8 mouse cellular contexts compared by ENCODE assay signal in genomic region chr8:84990349-84990748, GRCm38 (mm10). TPM values are rescaled to one million over a fixed set of nuclear protein-coding genes. Genes with fewer than 3 reads are reported as not detected.
DNase-seq lines count a peak whose midpoint lies in the region; ATAC-seq and TF ChIP-seq lines count a peak whose summit lies in the region.

TSS of gene Hook2 (plus strand) at chr8:84990603.

- peak; percentile 99 for TF ChIP-seq CTCF in bone marrow, adult 2 months (IDR thresholded peaks at IDR 0.05; ENCODE audit: control insufficient read depth, insufficient read depth, low read length)

- peaks cover 13% of the 10 kb centered on the region; the same call in 1 of the 2 replicates for H3K27me3 ChIP-seq in embryonic facial prominence, embryonic 15.5 days
- peaks cover 7% of the 10 kb centered on the region; the same call in 1 of the 2 replicates for H3K27me3 ChIP-seq in kidney, embryonic 14.5 days (ENCODE audit: control insufficient read depth, insufficient read depth, low read length)
- H3K27me3 ChIP-seq in limb, embryonic 15.5 days: peaks cover 15% of the 10 kb centered on the region

- peak within 1 kb of the TSS; percentile 92 for H3K4me2 ChIP-seq in embryonic facial prominence, embryonic 15.5 days (replicated peaks)
- peak within 1 kb of the TSS; percentile 88 for H3K4me2 ChIP-seq in kidney, embryonic 14.5 days (replicated peaks; ENCODE audit: low read depth, low read length)
- H3K4me2 ChIP-seq in limb, embryonic 15.5 days: peak within 1 kb of the TSS; percentile 91

- peak within 1 kb of the TSS; percentile 64 for H3K9ac ChIP-seq in embryonic facial prominence, embryonic 15.5 days
- peak within 1 kb of the TSS; percentile 67 for H3K9ac ChIP-seq in kidney, embryonic 14.5 days (ENCODE audit: low read depth, low read length)
- H3K9ac ChIP-seq in limb, embryonic 15.5 days: peak within 1 kb of the TSS; percentile 58

- under 1% methylated on average over 28 of the region's 28 CpGs for WGBS in bone marrow, adult 2 months
- under 1% methylated on average over 28 of the region's 28 CpGs for WGBS in embryonic facial prominence, embryonic 15.5 days
- WGBS in kidney, embryonic 14.5 days: under 1% methylated on average over 22 of the region's 28 CpGs
- WGBS in limb, embryonic 15.5 days: 0% methylated on average over 28 of the region's 28 CpGs

- DNase-seq in 416B (ENCODE audit: low read depth): peak; percentile 99
- DNase-seq in heart, adult 9 months (ENCODE audit: low spot score in 2 of 2): peak; percentile 98
- peak; percentile 91 to 95 for DNase-seq in monocyte, adult 2 months (ENCODE audit: low read depth in 1 of 2, low spot score in 2 of 2)
- peak; percentile 96 to 97 for DNase-seq in spleen, postnatal 36 days (ENCODE audit: low spot score in 2 of 2)

- TF ChIP-seq POLR2A in bone marrow, adult 2 months (IDR thresholded peaks at IDR 0.05; ENCODE audit: borderline replicate concordance, control insufficient read depth, low read depth, low read length): peak; percentile 61; the same call in 1 of the 2 replicates

- H3K4me1 ChIP-seq in bone marrow, adult 2 months (ENCODE audit: control insufficient read depth, insufficient read depth, low read length): peaks cover 4% of the 10 kb centered on the region
- H3K4me1 ChIP-seq in embryonic facial prominence, embryonic 15.5 days: peaks cover 27% of the 10 kb centered on the region
- H3K4me1 ChIP-seq in kidney, embryonic 14.5 days (ENCODE audit: control insufficient read depth, insufficient read depth, low read length): peaks cover 17% of the 10 kb centered on the region
- peaks cover 26% of the 10 kb centered on the region for H3K4me1 ChIP-seq in limb, embryonic 15.5 days

- H3K36me3 ChIP-seq in embryonic facial prominence, embryonic 15.5 days: no peaks in the 10 kb centered on the region
- no peaks in the 10 kb centered on the region for H3K36me3 ChIP-seq in kidney, embryonic 14.5 days (ENCODE audit: control insufficient read depth, insufficient read depth, low read length)
- peaks cover 4% of the 10 kb centered on the region; the same call in 1 of the 2 replicates for H3K36me3 ChIP-seq in limb, embryonic 15.5 days

- peak within 1 kb of the TSS; percentile 61 for H3K4me3 ChIP-seq in bone marrow, adult 2 months (replicated peaks; ENCODE audit: control insufficient read depth, low read depth, low read length)
- peak within 1 kb of the TSS; percentile 66 for H3K4me3 ChIP-seq in embryonic facial prominence, embryonic 15.5 days (replicated peaks)
- peak within 1 kb of the TSS; percentile 58 for H3K4me3 ChIP-seq in kidney, embryonic 14.5 days (ENCODE audit: low read length)
- H3K4me3 ChIP-seq in limb, embryonic 15.5 days: peak within 1 kb of the TSS; percentile 61

- peak; percentile 93 for ATAC-seq in embryonic facial prominence, embryonic 15.5 days (ENCODE audit: insufficient number of reproducible peaks, low FRiP score, low TSS enrichment, low read depth)
- peak; percentile 90 for ATAC-seq in kidney, embryonic 14.5 days (ENCODE audit: low FRiP score, low TSS enrichment)
- ATAC-seq in limb, embryonic 15.5 days (ENCODE audit: insufficient number of reproducible peaks, low FRiP score, low TSS enrichment, low read depth): peak; percentile 87

- H3K27ac ChIP-seq in bone marrow, adult 2 months (ENCODE audit: control insufficient read depth, insufficient read depth, low read depth, low read length, poor library complexity): peak within 1 kb of the TSS; percentile 46
- H3K27ac ChIP-seq in embryonic facial prominence, embryonic 15.5 days (replicated peaks): peak within 1 kb of the TSS; percentile 85
- peak within 1 kb of the TSS; percentile 70 for H3K27ac ChIP-seq in kidney, embryonic 14.5 days (ENCODE audit: low read depth, low read length)
- H3K27ac ChIP-seq in limb, embryonic 15.5 days: peak within 1 kb of the TSS; percentile 84

- no peaks in the 10 kb centered on the region for H3K9me3 ChIP-seq in embryonic facial prominence, embryonic 15.5 days (replicated peaks)
- no peaks in the 10 kb centered on the region for H3K9me3 ChIP-seq in kidney, embryonic 14.5 days (ENCODE audit: control insufficient read depth, low read length)
- no peaks in the 10 kb centered on the region for H3K9me3 ChIP-seq in limb, embryonic 15.5 days

RNA-seq across cellular contexts. Expression of gene Hook2, which starts in this region (rescaled TPM):
- polyA plus RNA-seq in bone marrow, adult 2 months (2011; ENCODE audit: insufficient read depth, insufficient read length, low replicate concordance, missing spikeins): 3.5 and 7.3 TPM in 2 replicates
- polyA plus RNA-seq in embryonic facial prominence, embryonic 15.5 days (2015; fragmentation: Nextera tagmentation; extraction: Ambion mirVana): 27.2 and 30.6 TPM in 2 replicates
- polyA plus RNA-seq in kidney, embryonic 14.5 days (2014; fragmentation: Nextera tagmentation; extraction: Ambion mirVana): 14.6 and 18.7 TPM in 2 replicates
- polyA plus RNA-seq in limb, embryonic 15.5 days (2015; fragmentation: Nextera tagmentation; extraction: Ambion mirVana): 26.9 and 28.8 TPM in 2 replicates

Comparison
In these comparisons a context has a peak if more than half of its experiments do, and no peak if none do; other contexts are left out.
1. Peak in every context shown above with its lines: DNase-seq, ATAC-seq, H3K4me3 ChIP-seq and H3K27ac ChIP-seq.